Mouse (Mus musculus): ENCODE measurements around the gene Fry. TPM values are rescaled to one million over a fixed set of nuclear protein-coding genes. Genes with fewer than 3 reads are reported as not detected.

Fry gene
- polyA plus RNA-seq, 1 experiment from 2014 or later, result 7.1 TPM

DNA sequence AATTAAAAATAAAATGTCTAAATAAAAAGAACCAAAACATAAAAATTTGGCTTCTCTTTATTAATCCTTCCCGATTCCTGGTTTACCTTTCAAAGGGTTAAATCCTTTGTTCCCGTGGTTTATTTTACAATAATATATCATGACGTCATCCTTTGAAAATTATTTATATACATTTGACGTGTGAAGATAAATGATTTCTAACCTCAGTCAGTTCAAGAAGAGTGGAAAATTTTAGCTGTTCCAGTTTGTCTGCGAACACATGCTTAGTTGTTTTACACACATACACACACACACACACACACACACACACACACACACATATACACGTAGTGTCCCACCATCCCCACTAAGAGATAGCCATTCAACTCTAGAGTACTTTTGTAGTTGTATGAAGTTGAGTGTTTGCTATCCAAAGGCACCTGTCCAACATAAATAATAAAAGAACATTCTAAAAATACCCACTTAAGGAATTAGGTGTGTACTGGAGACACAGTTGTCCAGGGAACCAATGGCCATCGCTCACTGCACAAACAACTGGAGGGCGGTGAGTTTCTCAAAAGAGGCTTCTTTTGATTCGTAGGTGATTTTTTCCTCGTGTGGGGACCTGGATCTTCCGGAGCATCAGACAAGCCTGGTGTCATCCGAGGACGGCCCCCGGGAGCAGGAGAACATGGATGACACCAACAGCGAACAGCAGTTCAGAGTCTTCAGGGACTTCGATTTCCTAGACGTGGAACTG, 338.9 kb downstream of the Fry start:
- Histone ChIP-seq H3K27ac (peak overlapping the region; percentile 78), H3K9ac (peak overlapping the region; percentile 6; the same call in 1 of the 2 replicates), H3K4me1 (peaks cover 9% of the 10 kb centered on the region; the same call in 1 of the 2 replicates), H3K4me2 (peak overlapping the region; percentile 44), H3K4me3 (peak overlapping the region; percentile 17), H3K9me3 (no peaks in the 10 kb centered on the region), H3K27me3 (no peaks in the 10 kb centered on the region), H3K36me3 (0 out of 2 replicates have a peak, but pooled peaks cover 5% of the 10 kb centered on the region)
- 54% methylated on average over 17 of the region's 17 CpGs for WGBS
- ATAC-seq (ENCODE audit: borderline replicate concordance, extremely low read depth, low FRiP score, low TSS enrichment), result 0 out of 2 replicates have a peak, but pooled peaks have one; percentile 9

DNA sequence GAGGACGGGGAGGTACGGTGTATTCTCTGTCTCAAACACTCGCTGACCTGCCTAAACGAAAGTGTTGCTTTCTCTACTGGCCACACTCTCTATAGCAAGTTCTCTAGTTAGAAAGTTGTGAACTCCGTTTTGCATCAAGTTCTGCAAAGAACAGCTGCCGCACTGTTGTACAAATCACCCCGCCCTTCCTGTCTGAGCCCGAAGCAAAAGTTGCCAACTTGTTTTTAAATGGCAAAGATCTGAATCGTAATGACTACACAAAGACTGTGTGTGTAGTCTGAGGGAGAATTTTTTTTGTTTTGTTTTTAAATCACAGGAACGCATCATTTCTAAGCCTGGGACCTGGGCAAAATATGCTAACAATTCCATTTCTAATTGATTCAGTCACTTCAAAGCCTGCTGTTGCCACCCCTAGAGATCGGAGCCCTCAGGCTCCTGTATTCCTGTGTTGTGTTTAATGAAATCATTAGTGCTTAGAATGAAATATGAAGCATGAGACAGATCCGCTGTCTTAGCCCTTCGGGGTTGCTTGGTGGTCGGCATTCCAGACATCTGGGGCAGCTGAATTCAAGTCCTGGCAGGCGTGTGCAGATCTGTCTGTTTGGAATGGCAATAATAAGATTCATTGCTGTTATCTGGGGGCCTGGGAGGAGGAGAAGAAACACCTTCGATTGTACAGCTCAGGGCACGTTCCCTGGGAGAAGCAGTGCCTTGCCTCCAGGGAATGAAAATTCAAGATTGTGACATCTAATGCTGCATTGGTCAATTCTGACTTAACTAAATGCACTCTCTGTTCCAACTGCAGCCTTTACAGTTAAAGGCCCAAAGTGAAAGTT, 339.7 kb downstream of the Fry start:
- peak overlapping the region; percentile 17 for H3K4me3 ChIP-seq
- H3K4me1 ChIP-seq, result peaks cover 9% of the 10 kb centered on the region; the same call in 1 of the 2 replicates
- WGBS, result 34% methylated on average over 17 of the region's 17 CpGs
- no peaks in the 10 kb centered on the region for H3K27me3 ChIP-seq
- H3K9me3 ChIP-seq, result no peaks in the 10 kb centered on the region
- H3K9ac ChIP-seq, result peak overlapping the region; percentile 6; the same call in 1 of the 2 replicates
- 0 out of 2 replicates have a peak, but pooled peaks cover 5% of the 10 kb centered on the region for H3K36me3 ChIP-seq
- peak overlapping the region; percentile 44 for H3K4me2 ChIP-seq
- H3K27ac ChIP-seq, result peak overlapping the region; percentile 78
- peak; percentile 28; the same call in 1 of the 2 replicates for ATAC-seq (ENCODE audit: borderline replicate concordance, extremely low read depth, low FRiP score, low TSS enrichment)

DNA sequence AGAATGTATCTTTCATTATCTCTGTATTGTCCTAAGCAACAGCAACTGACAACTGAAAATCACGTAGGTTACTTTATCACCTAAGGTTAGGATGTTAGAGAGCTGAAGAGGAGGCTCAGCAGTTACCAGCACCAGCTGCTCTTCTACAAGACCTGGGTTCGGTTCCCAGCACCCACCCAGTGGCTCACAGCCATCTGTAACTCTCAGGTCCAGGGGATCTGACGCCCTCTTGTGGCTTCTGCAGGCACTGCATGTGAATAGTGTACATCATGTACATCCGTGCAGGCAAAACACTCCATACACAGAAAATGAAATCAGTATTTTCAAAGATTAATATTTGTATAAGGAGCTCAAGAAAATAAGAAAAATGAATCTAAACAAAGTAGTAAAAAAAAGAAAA, 341.4 kb downstream of the Fry start:
- H3K4me3 ChIP-seq, result no peak overlapping the region
- no peak overlapping the region for H3K4me2 ChIP-seq
- H3K36me3 ChIP-seq, result no peaks in the 10 kb centered on the region
- peaks cover 9% of the 10 kb centered on the region; the same call in 1 of the 2 replicates for H3K4me1 ChIP-seq
- no peak overlapping the region for H3K9ac ChIP-seq
- H3K27ac ChIP-seq, result no peak overlapping the region
- no peaks in the 10 kb centered on the region for H3K27me3 ChIP-seq
- H3K9me3 ChIP-seq, result no peaks in the 10 kb centered on the region
- ATAC-seq (ENCODE audit: borderline replicate concordance, extremely low read depth, low FRiP score, low TSS enrichment), result no peak
- 74% methylated on average over 4 of the region's 4 CpGs for WGBS

DNA sequence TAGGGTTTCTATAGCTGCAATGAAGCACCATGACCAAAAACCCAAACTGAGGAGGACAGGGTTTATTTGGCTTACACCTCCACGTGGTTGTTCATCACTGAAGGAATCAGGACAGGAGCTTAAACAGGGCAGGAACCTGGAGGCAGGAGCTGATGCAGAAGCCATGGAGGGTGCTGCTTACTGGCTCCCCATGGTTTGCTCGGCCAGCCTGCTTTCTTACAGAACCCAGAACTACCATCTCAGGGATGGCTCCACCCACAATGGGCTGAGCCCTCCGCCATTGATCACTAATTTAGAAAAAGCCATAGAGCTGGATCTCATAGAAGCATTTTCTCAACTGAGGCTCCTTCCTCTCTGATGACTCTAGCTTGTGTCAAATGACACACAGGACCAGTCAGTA, 346.3 kb downstream of the Fry start:
- 48% methylated on average over 3 of the region's 3 CpGs for WGBS
- H3K36me3 ChIP-seq, result no peaks in the 10 kb centered on the region
- no peak overlapping the region for H3K4me3 ChIP-seq
- H3K27me3 ChIP-seq, result no peaks in the 10 kb centered on the region
- no peak overlapping the region for H3K9ac ChIP-seq
- H3K9me3 ChIP-seq, result no peaks in the 10 kb centered on the region
- peak overlapping the region; percentile 66 for H3K27ac ChIP-seq
- no peak overlapping the region for H3K4me2 ChIP-seq
- peaks cover 21% of the 10 kb centered on the region for H3K4me1 ChIP-seq
- no peak for ATAC-seq (ENCODE audit: borderline replicate concordance, extremely low read depth, low FRiP score, low TSS enrichment)

DNA sequence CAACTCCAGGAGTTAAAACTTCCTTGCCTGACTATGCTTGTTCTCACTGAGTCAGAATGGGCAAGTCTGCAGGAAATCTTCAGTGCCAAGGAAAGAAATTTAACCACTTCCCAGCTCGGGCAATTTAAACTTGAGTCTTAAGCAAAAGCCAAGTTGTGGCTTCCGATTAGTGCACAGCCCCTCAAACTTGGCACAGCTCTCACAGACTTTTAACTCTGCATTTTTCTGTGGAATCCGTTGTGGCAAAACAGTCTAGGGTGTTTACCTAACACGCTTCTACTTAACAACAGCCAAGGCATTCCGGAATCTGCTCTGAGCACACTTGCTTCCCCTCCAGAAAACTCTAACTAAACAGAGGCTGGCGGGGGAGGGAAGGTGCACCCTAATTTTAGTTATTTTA, 346.8 kb downstream of the Fry start:
- Histone ChIP-seq H3K4me1 (peaks cover 21% of the 10 kb centered on the region), H3K9ac (no peak overlapping the region), H3K27ac (peak overlapping the region; percentile 66), H3K4me3 (no peak overlapping the region), H3K4me2 (no peak overlapping the region), H3K27me3 (no peaks in the 10 kb centered on the region), H3K36me3 (no peaks in the 10 kb centered on the region), H3K9me3 (no peaks in the 10 kb centered on the region)
- WGBS, result 34% methylated on average over 6 of the region's 6 CpGs
- ATAC-seq (ENCODE audit: borderline replicate concordance, extremely low read depth, low FRiP score, low TSS enrichment), result no peak

DNA sequence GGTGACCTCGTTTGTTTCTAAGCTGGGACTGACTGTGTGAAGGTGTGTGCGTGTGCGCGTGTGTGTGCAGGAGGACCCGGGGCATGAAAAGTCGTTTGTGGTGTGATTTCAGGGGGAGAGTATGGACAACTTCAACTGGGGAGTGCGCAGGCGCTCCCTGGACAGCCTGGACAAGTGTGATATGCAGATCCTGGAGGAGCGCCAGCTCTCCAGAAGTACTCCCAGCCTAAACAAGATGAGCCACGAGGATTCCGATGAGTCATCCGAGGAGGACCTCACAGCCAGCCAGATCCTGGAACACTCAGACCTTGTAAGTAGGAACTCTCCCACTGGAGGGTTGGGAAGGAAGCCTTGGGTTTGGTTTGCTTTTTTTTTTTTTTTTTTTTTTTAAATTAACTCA, 347.7 kb downstream of the Fry start:
- H3K4me2 ChIP-seq, result peak overlapping the region; percentile 35
- 33% methylated on average over 12 of the region's 12 CpGs for WGBS
- H3K4me3 ChIP-seq, result no peak overlapping the region
- H3K36me3 ChIP-seq, result no peaks in the 10 kb centered on the region
- peaks cover 21% of the 10 kb centered on the region for H3K4me1 ChIP-seq
- ATAC-seq (ENCODE audit: borderline replicate concordance, extremely low read depth, low FRiP score, low TSS enrichment), result peak; percentile 94
- no peak overlapping the region for H3K9ac ChIP-seq
- no peaks in the 10 kb centered on the region for H3K9me3 ChIP-seq
- no peaks in the 10 kb centered on the region for H3K27me3 ChIP-seq
- peak overlapping the region; percentile 88 for H3K27ac ChIP-seq

DNA sequence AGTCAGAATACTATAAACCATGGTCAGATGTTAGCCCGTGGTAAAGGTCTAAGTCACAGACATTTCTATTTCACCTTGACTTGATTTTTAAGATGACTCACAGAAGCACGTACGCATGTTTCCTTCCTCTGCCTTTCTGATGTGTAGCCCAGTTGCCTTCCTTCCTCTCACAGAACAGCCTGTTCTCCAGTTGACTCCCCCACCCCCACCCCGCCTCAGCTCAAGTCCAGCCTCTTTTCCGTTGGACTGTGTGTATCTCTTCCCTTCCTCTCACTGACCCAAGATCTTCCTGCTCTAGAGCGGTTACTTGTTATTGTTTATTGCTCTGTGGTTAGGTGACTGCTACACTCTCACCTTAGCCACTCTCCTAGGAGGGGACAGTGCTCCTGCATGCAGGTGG, 350.0 kb downstream of the Fry start:
- ATAC-seq (ENCODE audit: borderline replicate concordance, extremely low read depth, low FRiP score, low TSS enrichment), result peak; percentile 17; the same call in 1 of the 2 replicates
- no peak overlapping the region for H3K9ac ChIP-seq
- no peaks in the 10 kb centered on the region for H3K36me3 ChIP-seq
- H3K4me3 ChIP-seq, result no peak overlapping the region
- peaks cover 21% of the 10 kb centered on the region for H3K4me1 ChIP-seq
- peak overlapping the region; percentile 30; the same call in 1 of the 2 replicates for H3K27ac ChIP-seq
- no peaks in the 10 kb centered on the region for H3K9me3 ChIP-seq
- H3K27me3 ChIP-seq, result no peaks in the 10 kb centered on the region
- no peak overlapping the region for H3K4me2 ChIP-seq
- 41% methylated on average over 6 of the region's 6 CpGs for WGBS

DNA sequence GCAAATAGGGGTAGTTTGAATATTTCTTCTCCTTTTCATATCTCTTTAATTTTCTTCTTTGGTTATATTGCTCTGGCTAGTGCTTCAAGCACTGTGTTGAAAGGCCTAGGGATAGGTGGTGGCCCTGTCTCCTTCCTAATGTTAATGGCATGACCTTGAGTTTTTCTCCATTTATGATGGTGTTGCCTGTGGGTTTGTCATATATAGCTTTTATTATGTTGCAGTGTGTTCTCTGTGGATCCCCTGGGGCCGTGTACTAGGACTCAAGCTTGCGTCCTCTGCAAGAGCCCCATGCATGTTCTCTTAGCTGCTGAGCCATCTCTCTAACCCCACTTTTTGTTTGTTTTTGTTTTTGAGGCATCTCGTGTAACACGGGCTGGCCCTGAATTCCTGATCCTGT, 358.9 kb downstream of the Fry start:
- 55% methylated on average over 4 of the region's 4 CpGs for WGBS
- no peak for ATAC-seq (ENCODE audit: borderline replicate concordance, extremely low read depth, low FRiP score, low TSS enrichment)
- Histone ChIP-seq H3K9me3 (no peaks in the 10 kb centered on the region), H3K4me2 (no peak overlapping the region), H3K9ac (no peak overlapping the region), H3K4me3 (no peak overlapping the region), H3K4me1 (no peaks in the 10 kb centered on the region), H3K27me3 (no peaks in the 10 kb centered on the region), H3K27ac (no peak overlapping the region), H3K36me3 (no peaks in the 10 kb centered on the region)

DNA sequence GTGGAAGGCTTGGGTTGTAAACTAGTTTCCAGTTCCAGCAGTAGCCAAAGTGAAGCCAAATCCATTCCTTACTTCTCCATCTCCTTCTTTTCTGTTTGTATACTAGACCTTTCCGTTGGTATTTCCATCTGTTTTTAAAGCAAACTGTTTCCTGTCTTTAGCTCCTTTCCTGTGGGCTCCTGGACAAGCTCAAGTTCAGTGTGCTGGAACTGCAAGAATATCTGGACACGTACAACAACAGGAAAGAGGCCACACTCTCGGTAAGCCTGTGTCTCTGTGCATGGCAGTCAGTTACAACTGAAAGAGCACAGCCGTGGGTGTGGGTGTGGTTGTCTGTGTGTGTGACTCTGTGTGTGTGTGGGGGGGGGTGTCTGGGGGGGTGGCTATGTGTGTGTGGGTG, 360.2 kb downstream of the Fry start:
- H3K27me3 ChIP-seq, result no peaks in the 10 kb centered on the region
- no peak overlapping the region for H3K4me2 ChIP-seq
- H3K4me1 ChIP-seq, result no peaks in the 10 kb centered on the region
- H3K27ac ChIP-seq, result peak overlapping the region; percentile 37; the same call in 1 of the 2 replicates
- no peak overlapping the region for H3K4me3 ChIP-seq
- WGBS, result 53% methylated on average over 4 of the region's 4 CpGs
- no peaks in the 10 kb centered on the region for H3K36me3 ChIP-seq
- H3K9ac ChIP-seq, result no peak overlapping the region
- no peaks in the 10 kb centered on the region for H3K9me3 ChIP-seq
- ATAC-seq (ENCODE audit: borderline replicate concordance, extremely low read depth, low FRiP score, low TSS enrichment), result no peak

DNA sequence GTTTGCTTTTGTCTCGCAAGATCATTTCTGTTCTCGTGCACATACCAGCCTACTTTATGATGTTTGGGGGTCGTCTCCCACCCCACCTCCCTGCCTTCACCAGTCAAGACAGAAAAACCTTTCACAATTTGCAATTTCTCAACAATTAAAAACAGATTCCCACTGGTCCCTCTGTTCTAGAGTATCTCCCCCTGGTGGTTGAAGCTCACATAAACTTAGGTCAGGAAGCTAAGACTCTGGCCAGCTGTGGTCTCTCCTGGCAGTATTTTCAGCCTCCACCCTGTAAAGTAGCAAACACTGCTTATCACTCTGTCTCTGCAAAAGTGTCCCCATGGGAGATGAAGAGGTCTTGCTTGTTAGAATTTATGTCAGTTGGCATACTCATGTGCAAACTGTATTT, 366.8 kb downstream of the Fry start:
- Histone ChIP-seq H3K4me1 (peaks cover under 1% of the 10 kb centered on the region; the same call in 1 of the 2 replicates), H3K4me3 (no peak overlapping the region), H3K9me3 (no peaks in the 10 kb centered on the region), H3K36me3 (no peaks in the 10 kb centered on the region), H3K27ac (no peak overlapping the region), H3K4me2 (no peak overlapping the region), H3K9ac (no peak overlapping the region), H3K27me3 (no peaks in the 10 kb centered on the region)
- 59% methylated on average over 3 of the region's 3 CpGs for WGBS
- ATAC-seq (ENCODE audit: borderline replicate concordance, extremely low read depth, low FRiP score, low TSS enrichment), result 0 out of 2 replicates have a peak, but pooled peaks have one; percentile 57

DNA sequence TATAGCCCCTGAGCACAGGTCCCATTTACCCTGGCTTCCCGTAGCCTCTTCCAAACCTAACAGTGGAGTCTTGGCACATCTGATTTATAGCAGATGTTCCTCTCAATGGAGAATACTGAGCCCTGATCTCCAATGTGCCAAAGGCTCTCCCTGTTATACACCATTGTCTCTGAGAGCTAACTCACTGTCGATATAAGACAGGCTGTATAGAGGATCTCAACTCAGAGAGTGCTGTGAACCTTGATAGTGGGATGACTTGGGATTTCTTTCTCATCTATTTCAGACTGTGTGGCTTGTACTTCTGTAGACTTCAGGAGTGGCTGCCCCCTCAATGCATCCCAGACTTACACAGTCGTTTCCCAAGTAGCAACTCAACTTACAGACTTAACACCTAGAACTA, 371.8 kb downstream of the Fry start:
- WGBS, result 68% methylated on average over 3 of the region's 3 CpGs
- H3K27ac ChIP-seq, result no peak overlapping the region
- no peaks in the 10 kb centered on the region for H3K9me3 ChIP-seq
- H3K4me3 ChIP-seq, result no peak overlapping the region
- H3K36me3 ChIP-seq, result no peaks in the 10 kb centered on the region
- no peaks in the 10 kb centered on the region for H3K27me3 ChIP-seq
- H3K4me1 ChIP-seq, result peaks cover 6% of the 10 kb centered on the region
- no peak for ATAC-seq (ENCODE audit: borderline replicate concordance, extremely low read depth, low FRiP score, low TSS enrichment)
- H3K9ac ChIP-seq, result no peak overlapping the region
- H3K4me2 ChIP-seq, result no peak overlapping the region

DNA sequence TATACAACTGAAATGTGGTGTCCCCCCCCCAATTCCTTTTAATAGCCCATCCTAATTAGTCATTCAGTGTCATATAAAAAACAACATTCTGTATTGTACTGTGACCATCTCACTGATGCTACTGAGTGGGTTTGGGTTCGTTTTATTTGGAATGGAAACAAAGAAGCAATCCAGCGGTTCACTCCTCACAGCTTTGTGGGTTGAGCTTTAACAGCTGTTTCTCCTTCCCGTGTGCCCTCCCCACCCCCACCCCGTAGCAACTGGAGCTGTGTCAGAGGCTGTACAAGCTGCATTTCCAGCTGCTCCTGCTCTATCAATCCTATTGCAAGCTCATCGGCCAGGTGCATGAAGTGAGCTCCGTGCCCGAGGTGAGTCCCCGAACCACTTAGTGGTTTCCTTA, 372.4 kb downstream of the Fry start:
- Histone ChIP-seq H3K9ac (no peak overlapping the region), H3K27ac (no peak overlapping the region), H3K9me3 (no peaks in the 10 kb centered on the region), H3K4me1 (peaks cover 6% of the 10 kb centered on the region), H3K36me3 (no peaks in the 10 kb centered on the region), H3K4me3 (no peak overlapping the region), H3K27me3 (no peaks in the 10 kb centered on the region), H3K4me2 (no peak overlapping the region)
- ATAC-seq (ENCODE audit: borderline replicate concordance, extremely low read depth, low FRiP score, low TSS enrichment), result peak; percentile 52; the same call in 1 of the 2 replicates
- 41% methylated on average over 8 of the region's 8 CpGs for WGBS
